Mouse (Mus musculus) T-helper 1 cell (primary cell): ENCODE results near the gene Mkrn3.

Source experiments
- in situ Hi-C: fragments of 300-600 bp; cut with MboI, MseI; formaldehyde crosslinking; loops from one replicate; pipeline ENCODE4 v1.15.1; 2025; ENCODE audit warnings: high pct_unique_total_duplicates

Mkrn3 gene

DNA sequence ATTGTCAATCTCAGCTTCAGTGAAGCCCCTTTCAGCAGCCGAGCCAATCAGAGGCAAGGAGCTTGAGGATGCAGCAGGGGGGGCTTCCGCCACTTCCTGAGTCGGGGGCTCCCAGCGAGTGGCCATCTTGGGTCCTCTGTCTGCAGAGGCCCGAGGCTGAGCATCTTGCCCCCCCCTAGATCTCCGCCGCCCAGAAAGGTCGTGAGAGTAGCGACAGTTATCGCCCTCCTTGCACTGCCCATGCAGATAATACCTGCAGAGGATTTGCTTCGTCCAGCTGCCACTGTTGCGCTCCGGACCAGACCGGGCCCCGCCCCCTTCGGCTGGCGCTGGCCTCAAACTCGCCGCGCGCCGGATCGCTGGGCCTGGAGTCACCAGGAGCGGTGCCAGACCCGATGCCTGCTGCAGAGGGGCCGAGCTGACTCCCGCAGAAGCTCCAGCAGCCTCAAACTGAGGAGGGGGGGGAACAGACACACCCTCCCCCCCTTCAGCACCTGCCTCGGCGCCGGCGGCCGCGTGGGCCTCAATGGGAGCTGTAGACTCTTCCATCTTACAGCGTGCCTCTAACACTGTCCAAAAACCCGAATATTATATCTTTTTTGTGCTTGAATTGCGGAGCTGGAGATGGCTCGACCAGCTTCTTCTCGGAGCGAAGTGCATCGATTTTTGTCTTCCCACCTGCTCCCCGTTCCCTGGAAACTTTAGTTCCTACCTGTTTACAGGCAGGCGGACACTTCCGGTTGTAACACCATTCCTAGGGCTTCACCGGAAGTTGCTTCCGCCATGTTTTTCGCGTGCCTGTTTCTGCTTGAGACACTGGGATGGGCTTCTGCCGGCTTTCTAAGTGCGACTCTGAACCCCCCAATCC is at the start of gene Mkrn3:
Gene Mkrn3 (minus strand): TSS at position 647 of the 868 bp plus-strand sequence.
- in situ Hi-C loops, result no loop called here

DNA sequence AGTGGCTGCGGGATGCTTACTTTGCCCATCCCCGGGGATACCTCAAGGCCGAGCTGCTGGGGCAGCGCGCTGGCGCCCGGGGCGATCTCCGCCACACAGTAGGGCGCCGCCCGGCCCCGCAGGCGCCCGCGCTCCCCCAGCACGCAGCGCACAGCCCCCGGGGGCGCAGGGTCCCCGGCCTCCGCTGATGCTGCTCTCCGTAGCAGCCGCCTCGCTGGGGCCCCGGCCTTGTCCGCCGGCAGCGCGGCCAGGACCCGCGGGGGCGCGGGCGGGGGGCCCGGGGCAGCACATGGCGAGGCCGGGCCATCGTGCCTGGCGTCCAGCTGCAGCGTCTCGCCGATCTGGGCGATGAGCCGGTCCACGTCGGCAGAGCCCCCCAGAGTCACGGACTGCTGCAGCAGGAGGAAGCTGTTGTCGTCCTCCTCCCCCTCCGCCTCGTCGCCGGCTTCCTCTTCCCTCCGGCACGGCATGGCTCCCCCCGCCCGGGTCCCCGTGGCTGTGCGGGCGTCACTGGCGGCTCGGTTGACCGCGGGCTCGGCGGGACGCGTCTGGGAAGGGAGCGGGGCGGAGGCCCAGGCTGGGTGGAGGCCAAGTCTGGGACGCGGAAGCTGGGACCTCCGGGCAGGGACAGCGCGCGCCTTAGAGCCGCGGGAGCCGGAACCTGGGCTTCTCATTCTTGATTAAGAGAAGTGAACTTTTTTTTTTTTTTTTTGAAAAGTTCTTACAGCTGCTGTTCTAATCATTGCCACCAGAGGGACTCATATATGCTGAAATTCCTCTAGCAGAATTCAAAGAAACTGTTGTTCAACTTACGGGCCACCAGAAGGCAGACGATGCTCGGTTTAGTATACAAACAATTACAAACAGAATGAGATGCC is 44.2 kb upstream of the Mkrn3 start, which contains the start of gene Peg12:
Gene Peg12 (minus strand): TSS at position 633 of the 878 bp plus-strand sequence.
- in situ Hi-C loops, result no loop called here

- in situ Hi-C loops, result no loop called here
Observed at GRCm38 (mm10) chr7:62463007-62463877, 43.3 kb upstream of the Mkrn3 start.

- in situ Hi-C loops, result no loop called here
Observed at GRCm38 (mm10) chr7:62462229-62463006, 42.5 kb upstream of the Mkrn3 start.

GRCm38 (mm10) chr7:62452353-62452752 is 32.4 kb upstream of the Mkrn3 start:
- in situ Hi-C loops, result no loop called here

GRCm38 (mm10) chr7:62445431-62446165 is 25.7 kb upstream of the Mkrn3 start:
- in situ Hi-C loops, result loop anchor here (25.0 kb wide), 1 partner anchor 1242 kb away; no protein-coding TSS in a partner anchor

- in situ Hi-C loops, result loop anchor here (25.0 kb wide), 1 partner anchor 1251 kb away; no protein-coding TSS in a partner anchor
Observed at GRCm38 (mm10) chr7:62436394-62436793, 16.5 kb upstream of the Mkrn3 start.

GRCm38 (mm10) chr7:62433243-62433642 is 13.3 kb upstream of the Mkrn3 start:
- in situ Hi-C loops, result loop anchor here (25.0 kb wide), 1 partner anchor 1254 kb away; no protein-coding TSS in a partner anchor

GRCm38 (mm10) chr7:62428337-62428736 is 8.4 kb upstream of the Mkrn3 start:
- in situ Hi-C loops, result loop anchor here (25.0 kb wide), 1 partner anchor 1259 kb away; no protein-coding TSS in a partner anchor

DNA sequence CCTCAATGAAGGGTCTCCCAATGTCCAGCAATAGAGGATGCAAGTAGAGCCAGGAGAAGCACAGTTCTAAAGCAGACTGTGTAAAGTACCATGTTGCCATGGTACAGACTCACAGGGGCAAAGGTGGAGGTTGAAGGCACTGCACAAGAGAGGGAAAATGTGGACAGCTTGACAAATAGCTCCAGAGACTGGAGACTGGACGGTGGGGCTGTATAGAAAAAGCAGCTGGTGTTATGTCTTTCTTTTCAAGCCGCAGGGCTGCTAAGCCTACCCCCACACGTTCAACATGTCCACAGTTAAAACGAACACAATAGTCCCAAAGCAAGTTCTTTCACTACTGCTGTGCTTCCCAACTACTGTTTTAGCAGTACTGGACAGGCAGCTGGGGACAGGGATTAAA is 3.3 kb upstream of the Mkrn3 start:
- in situ Hi-C loops, result no loop called here

DNA sequence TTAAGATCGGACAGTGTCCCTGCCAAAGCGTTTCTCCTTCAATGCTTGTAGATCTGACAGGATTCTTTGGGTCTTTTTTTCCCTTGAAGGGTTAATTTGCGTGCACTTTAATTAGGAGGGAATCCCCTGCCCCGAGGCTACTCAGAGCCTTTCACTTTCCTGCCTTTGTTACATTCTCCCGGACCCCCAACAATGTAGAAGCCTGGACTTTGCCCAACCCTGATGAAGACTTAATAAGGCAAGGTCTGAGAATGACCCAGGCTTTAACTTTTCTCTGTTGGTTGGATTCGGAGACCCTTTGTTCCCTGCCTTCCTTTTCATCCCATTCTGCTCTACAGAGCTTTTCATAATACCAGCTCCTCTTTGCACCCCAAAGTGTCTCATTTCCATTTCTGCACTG is 627 bp upstream of the Mkrn3 start:
- in situ Hi-C loops, result no loop called here

- in situ Hi-C loops, result no loop called here
Observed at GRCm38 (mm10) chr7:62419105-62419492, 840 bp downstream of the Mkrn3 start.

DNA sequence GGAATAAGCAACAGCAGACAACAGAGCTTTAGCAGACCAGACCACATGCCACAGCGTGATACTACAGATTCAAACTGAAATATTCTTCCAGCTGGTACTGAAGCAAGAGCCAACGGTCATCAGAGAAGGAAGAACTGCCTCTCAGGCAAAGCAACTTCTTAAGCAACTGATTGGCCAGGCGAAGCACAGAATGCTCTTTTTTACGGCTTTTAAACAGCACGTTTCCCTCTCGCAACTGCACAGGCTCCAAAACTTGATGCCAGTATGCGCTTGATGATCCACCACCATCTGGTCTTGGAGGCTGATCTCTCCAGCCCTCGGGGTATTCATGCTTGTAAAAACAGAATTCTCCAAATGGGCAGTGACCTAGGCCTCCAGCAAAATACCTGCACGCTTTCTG is 1.6 kb downstream of the Mkrn3 start:
- in situ Hi-C loops, result no loop called here

DNA sequence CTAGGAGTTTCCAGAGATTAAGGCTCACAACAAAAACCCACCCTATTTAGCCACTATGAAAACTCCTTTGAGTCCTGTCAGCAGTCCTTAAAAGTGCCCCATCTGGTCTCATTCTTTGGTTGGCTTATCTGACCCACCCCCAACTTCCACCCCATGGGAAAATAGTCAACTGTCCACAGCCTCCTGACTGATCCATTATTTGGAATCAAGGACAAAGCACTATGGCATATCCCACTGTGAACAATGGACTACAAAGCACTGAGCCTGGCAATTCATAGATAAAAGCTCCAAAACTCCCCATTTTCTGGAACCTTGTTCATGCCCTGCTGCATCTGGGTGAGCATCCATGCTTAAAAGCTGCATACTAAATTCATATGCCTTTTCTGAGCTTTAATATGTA is 3.8 kb downstream of the Mkrn3 start:
- in situ Hi-C loops, result no loop called here

DNA sequence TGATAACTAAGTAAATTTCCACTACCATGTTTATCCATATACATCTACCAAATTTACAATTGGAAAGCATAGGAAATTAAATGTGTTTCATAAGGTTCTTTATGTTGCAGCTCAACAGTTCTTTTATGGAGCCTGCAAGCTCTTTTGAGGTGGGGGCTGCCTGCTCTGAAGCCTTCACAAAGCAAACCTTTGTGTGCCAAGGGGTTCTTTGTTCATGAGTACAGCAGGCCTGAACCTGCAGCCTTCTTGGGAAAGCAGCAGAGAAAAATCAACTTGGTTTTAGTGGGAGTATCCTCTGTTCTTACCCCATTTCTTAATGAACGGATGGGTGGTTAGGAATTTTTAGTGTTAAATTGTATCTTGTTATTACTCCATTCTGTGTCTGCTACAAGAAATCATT is 4.7 kb downstream of the Mkrn3 start:
- in situ Hi-C loops, result no loop called here

GRCm38 (mm10) chr7:62407803-62408202 is 12.1 kb downstream of the Mkrn3 start:
- in situ Hi-C loops, result no loop called here

- in situ Hi-C loops, result no loop called here
Observed at GRCm38 (mm10) chr7:62406573-62407050, 13.3 kb downstream of the Mkrn3 start.

DNA sequence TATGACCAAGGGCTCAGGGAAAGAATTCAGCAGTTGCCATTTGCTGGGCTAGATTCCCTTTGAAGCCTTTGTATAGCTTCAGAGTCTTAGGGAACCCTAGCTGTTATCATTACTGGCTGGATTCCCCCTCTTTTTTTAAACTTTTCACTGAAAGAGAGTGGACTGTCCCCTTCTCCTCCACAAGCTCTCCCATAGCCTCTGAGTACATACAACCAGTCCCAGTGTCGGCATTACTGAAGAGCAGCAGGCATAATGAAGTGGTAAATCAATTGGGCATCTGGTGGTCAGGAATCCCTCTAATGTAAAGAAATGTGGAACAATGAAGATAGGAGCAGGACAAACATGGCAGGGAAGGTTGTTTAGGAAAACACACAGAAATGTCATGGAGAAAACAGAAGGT is 27.7 kb downstream of the Mkrn3 start:
- in situ Hi-C loops, result loop anchor here (10.0 to 25.0 kb wide), 4 partner anchors 1467 to 2005 kb away; no protein-coding TSS in a partner anchor

GRCm38 (mm10) chr7:62388291-62388690 is 31.6 kb downstream of the Mkrn3 start:
- in situ Hi-C loops, result loop anchor here (25.0 kb wide), 2 partner anchors 1901 to 2001 kb away; no protein-coding TSS in a partner anchor
